Comparison of ENCODE assay signal across 15 mouse cellular contexts in genomic region chr19:38332245-38332644, GRCm38 (mm10).
A peak's percentile ranks its signal among the peaks of the same experiment; 100 is the strongest.
DNase-seq lines count a peak whose midpoint lies in the region; ATAC-seq and TF ChIP-seq lines count a peak whose summit lies in the region.
"Had no signal": no experiment of that assay in that cellular context is flagged by ENCODE, and none has a peak within 500 bp of the region (broad histone marks: within the 10 kb centered on the region; RNA-seq: fewer than 3 reads in every experiment).

No protein-coding gene starts in this region.

- no peak for TF ChIP-seq CTCF in intestine, postnatal 0 days (IDR thresholded peaks at IDR 0.05; ENCODE audit: low read depth)

- DNase-seq in heart, adult 11 months = peak; percentile 91
- no peak for DNase-seq in heart, embryonic 10.5 days (ENCODE audit: low spot score)
- no peak for DNase-seq in midbrain, embryonic 11.5 days (ENCODE audit: low spot score, missing footprints)
- DNase-seq in frontal cortex, postnatal 14 days (ENCODE audit: low spot score in 2 of 2) = peak; percentile 28 to 40
- DNase-seq in telencephalon, adult 2 months (ENCODE audit: low read depth, low spot score) = peak; percentile 67
- no peak for DNase-seq in cerebellum, adult 11 months
- DNase-seq: cerebellum, adult 2 months; embryo, embryonic 11 days; thymus, adult 2 months had no signal

- no peaks in the 10 kb centered on the region for H3K36me3 ChIP-seq in heart, embryonic 10.5 days
- H3K36me3 ChIP-seq in midbrain, embryonic 16.5 days (ENCODE audit: control insufficient read depth, insufficient read depth, low read length) = no peaks in the 10 kb centered on the region
- H3K36me3 ChIP-seq in midbrain, embryonic 11.5 days (ENCODE audit: control insufficient read depth, insufficient read depth, low read length) = no peaks in the 10 kb centered on the region
- H3K36me3 ChIP-seq in intestine, postnatal 0 days (ENCODE audit: control insufficient read depth, insufficient read depth) = no peaks in the 10 kb centered on the region
- H3K36me3 ChIP-seq: heart, embryonic 13.5 days; limb, embryonic 13.5 days had no signal

- H3K27me3 ChIP-seq in heart, embryonic 10.5 days (ENCODE audit: insufficient read depth, poor library complexity, severe bottlenecking) = no peaks in the 10 kb centered on the region
- H3K27me3 ChIP-seq in midbrain, embryonic 16.5 days (ENCODE audit: control insufficient read depth, insufficient read depth, low read depth, low read length) = no peaks in the 10 kb centered on the region
- H3K27me3 ChIP-seq in midbrain, embryonic 11.5 days (ENCODE audit: control insufficient read depth, insufficient read depth, low read length) = no peaks in the 10 kb centered on the region
- H3K27me3 ChIP-seq in intestine, postnatal 0 days (replicated peaks; ENCODE audit: control insufficient read depth, insufficient read depth, low read length) = no peaks in the 10 kb centered on the region
- H3K27me3 ChIP-seq: heart, embryonic 13.5 days; limb, embryonic 13.5 days had no signal

- no peak overlapping the region for H3K9ac ChIP-seq in midbrain, embryonic 16.5 days (ENCODE audit: low read depth, low read length)
- H3K9ac ChIP-seq in midbrain, embryonic 11.5 days (ENCODE audit: low read length) = no peak overlapping the region
- no peak overlapping the region for H3K9ac ChIP-seq in intestine, postnatal 0 days (ENCODE audit: low read depth, low read length)
- H3K9ac ChIP-seq: heart, embryonic 13.5 days; limb, embryonic 13.5 days had no signal

- peak; percentile 36; the same call in 1 of the 2 replicates for ATAC-seq in midbrain, embryonic 16.5 days
- no peak for ATAC-seq in midbrain, embryonic 11.5 days (ENCODE audit: low FRiP score)
- no peak for ATAC-seq in intestine, postnatal 0 days
- ATAC-seq: activated CD4-positive, CD25-positive, alpha-beta regulatory T cell, adult 4 months had no signal

- no peaks in the 10 kb centered on the region for H3K9me3 ChIP-seq in heart, embryonic 10.5 days
- no peaks in the 10 kb centered on the region for H3K9me3 ChIP-seq in midbrain, embryonic 16.5 days (replicated peaks; ENCODE audit: control insufficient read depth, low read length, poor library complexity, severe bottlenecking)
- no peaks in the 10 kb centered on the region for H3K9me3 ChIP-seq in midbrain, embryonic 11.5 days (ENCODE audit: control insufficient read depth, low read length)
- no peaks in the 10 kb centered on the region for H3K9me3 ChIP-seq in intestine, postnatal 0 days (ENCODE audit: control insufficient read depth)
- H3K9me3 ChIP-seq: heart, embryonic 13.5 days; limb, embryonic 13.5 days had no signal

- WGBS in heart, embryonic 10.5 days = 66% methylated on average over 2 of the region's 2 CpGs
- WGBS in midbrain, embryonic 16.5 days = 87% methylated on average over 2 of the region's 2 CpGs
- WGBS in midbrain, embryonic 11.5 days = 87% methylated on average over 2 of the region's 2 CpGs
- WGBS in intestine, postnatal 0 days = 77% methylated on average over 2 of the region's 2 CpGs

- H3K4me3 ChIP-seq in heart, embryonic 10.5 days = no peak overlapping the region
- H3K4me3 ChIP-seq in midbrain, embryonic 16.5 days (ENCODE audit: low read depth, low read length) = no peak overlapping the region
- no peak overlapping the region for H3K4me3 ChIP-seq in midbrain, embryonic 11.5 days (ENCODE audit: low read depth, low read length)
- no peak overlapping the region for H3K4me3 ChIP-seq in intestine, postnatal 0 days (ENCODE audit: low read depth, low read length)
- H3K4me3 ChIP-seq: erythroblast, embryonic 14.5 days; heart, embryonic 13.5 days; limb, embryonic 13.5 days had no signal

- 0 out of 2 replicates have a peak, but pooled peaks cover 3% of the 10 kb centered on the region for H3K4me1 ChIP-seq in heart, embryonic 10.5 days
- 0 out of 2 replicates have a peak, but pooled peaks cover 2% of the 10 kb centered on the region for H3K4me1 ChIP-seq in midbrain, embryonic 16.5 days (ENCODE audit: control insufficient read depth, insufficient read depth, low read length)
- peaks cover 1% of the 10 kb centered on the region; the same call in 1 of the 2 replicates for H3K4me1 ChIP-seq in midbrain, embryonic 11.5 days (ENCODE audit: control insufficient read depth, insufficient read depth, low read length)
- no peaks in the 10 kb centered on the region for H3K4me1 ChIP-seq in intestine, postnatal 0 days (replicated peaks; ENCODE audit: control insufficient read depth, insufficient read depth, low read length)
- H3K4me1 ChIP-seq: limb, embryonic 13.5 days had no signal

- no peak overlapping the region for H3K27ac ChIP-seq in heart, embryonic 10.5 days
- H3K27ac ChIP-seq in midbrain, embryonic 16.5 days (ENCODE audit: low read length) = no peak overlapping the region
- no peak overlapping the region for H3K27ac ChIP-seq in midbrain, embryonic 11.5 days (ENCODE audit: low read depth, low read length)
- no peak overlapping the region for H3K27ac ChIP-seq in intestine, postnatal 0 days (ENCODE audit: low read depth, low read length)
- H3K27ac ChIP-seq: heart, embryonic 13.5 days; limb, embryonic 13.5 days had no signal

- H3K4me2 ChIP-seq in midbrain, embryonic 16.5 days (ENCODE audit: low read length) = no peak overlapping the region
- no peak overlapping the region for H3K4me2 ChIP-seq in midbrain, embryonic 11.5 days
- H3K4me2 ChIP-seq in intestine, postnatal 0 days (replicated peaks; ENCODE audit: low read depth) = no peak overlapping the region
- H3K4me2 ChIP-seq: heart, embryonic 13.5 days; limb, embryonic 13.5 days had no signal

Comparison
In these comparisons a context has a peak if more than half of its experiments do, and no peak if none do; other contexts are left out.
1. DNase-seq: peak in heart, adult 11 months (single experiment), frontal cortex, postnatal 14 days (2 of 2) and telencephalon, adult 2 months (single experiment); none in heart, embryonic 10.5 days (single experiment), midbrain, embryonic 11.5 days (single experiment) and cerebellum, adult 11 months (single experiment).